Mouse (Mus musculus) lung, postnatal 10 days (tissue): ENCODE measurements around the gene Rcsd1.
"Not testable (repeated sequence)": the region's sequence is repeated elsewhere in the genome, so short reads cannot be mapped to it uniquely, and the experiment has no call there.

Source experiments
- DNase-seq: peaks from one replicate; pipeline ENCODE4 v3.0.0; 2021

The Rcsd1 gene

DNA sequence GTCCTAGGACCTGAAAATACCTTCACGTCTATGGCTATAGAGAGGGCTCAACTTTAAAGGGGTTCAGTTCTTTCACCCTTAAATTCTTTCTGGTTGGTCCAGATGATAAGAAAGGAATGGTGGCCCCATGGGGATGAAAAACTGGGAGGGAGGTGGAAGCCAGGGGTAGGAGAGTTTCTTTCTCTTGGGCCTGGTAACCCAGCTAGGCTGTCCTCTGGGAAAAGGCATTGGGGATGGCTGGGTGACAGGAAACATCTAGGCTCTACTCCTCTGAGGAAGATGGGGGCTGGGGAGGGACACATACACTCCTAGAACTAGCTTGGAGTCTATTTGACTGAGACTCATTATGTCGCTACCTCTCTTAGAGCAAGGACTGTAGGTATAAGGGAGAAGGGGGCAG, 21.7 kb downstream of the Rcsd1 start:
- DNase-seq: no peak

DNA sequence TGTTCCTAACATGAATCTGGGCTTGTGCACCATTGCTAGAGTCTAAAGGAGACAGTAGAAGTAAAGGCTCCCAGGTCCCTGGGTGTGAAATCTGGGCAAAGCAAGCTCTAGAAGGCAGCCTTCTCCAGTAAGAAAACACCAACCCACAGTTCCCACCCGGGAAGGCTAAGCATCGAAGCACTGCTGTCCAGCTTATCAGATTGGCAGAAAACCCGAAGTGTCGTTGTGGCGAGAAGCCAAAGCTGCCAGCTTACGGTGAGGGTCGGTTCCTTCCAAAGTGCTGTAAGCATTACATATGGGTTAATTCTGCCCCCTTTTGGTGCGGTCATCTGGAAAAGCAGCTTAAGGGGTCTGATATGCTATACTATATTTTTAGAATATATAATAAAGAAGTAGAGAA, 22.6 kb downstream of the Rcsd1 start:
- DNase-seq: peak; percentile 70

DNA sequence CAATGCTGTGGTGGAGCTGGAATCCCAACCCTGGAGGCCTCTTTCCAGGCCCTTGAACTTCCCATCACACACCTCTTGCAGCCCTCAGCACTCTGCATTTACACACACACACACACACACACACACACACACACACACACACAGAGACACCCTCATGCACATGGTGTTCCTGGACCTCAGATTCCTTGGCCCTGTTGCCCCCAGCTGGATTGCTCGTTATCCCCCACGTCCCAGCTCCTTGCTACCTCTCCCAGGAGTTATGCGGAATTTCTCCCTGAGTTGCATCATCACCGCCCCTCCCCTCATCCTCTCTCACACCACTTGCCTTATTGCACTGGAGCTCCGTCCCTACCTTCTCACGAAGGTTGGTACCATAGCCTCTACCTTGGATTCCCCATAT, 23.2 kb downstream of the Rcsd1 start:
- no peak for DNase-seq

DNA sequence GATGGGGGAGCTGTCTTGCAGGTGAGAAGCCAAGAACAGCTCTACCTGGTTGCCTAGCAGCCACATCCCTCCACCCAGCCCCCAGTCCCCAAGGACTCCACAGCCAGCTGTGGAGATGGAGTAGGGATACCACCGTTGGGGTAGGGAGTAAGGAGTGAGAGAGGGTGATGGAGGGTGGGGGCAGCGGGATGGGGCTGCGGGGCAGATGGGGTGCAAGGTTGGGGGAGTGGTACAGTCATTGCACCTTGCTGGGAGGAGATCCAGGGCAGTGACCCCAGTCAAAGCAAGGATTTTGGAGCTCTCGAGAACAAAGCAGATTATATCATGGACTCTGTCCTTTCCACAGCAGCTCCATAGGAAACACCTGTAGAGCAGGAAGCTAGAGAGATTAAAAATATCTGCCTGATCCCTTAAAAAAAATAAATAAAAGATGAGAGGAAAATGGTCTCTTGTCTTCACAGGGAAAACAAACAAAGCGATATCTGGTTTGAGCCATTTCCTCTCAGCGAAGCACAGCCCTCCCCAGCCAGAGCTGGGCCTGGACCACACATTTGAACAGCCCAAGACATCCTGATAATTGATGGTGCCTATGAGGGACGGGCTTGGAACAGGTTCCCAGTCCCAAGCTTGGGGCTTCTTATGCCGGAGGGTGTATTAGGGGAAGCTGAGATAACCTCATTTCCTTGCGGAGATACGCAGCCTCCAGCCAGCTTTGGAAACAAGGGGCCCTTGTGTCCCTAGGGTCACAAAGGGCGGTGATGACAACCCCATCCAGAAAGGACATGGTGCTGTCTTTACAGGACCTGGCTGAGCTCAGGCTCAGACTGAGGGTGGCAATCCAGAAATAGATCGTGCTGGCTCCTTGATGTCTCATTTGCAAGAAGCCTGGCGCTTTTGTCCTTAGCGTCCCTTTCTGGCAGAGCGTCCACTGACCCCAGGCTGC, 25.0 kb downstream of the Rcsd1 start:
- peak; percentile 65 for DNase-seq

DNA sequence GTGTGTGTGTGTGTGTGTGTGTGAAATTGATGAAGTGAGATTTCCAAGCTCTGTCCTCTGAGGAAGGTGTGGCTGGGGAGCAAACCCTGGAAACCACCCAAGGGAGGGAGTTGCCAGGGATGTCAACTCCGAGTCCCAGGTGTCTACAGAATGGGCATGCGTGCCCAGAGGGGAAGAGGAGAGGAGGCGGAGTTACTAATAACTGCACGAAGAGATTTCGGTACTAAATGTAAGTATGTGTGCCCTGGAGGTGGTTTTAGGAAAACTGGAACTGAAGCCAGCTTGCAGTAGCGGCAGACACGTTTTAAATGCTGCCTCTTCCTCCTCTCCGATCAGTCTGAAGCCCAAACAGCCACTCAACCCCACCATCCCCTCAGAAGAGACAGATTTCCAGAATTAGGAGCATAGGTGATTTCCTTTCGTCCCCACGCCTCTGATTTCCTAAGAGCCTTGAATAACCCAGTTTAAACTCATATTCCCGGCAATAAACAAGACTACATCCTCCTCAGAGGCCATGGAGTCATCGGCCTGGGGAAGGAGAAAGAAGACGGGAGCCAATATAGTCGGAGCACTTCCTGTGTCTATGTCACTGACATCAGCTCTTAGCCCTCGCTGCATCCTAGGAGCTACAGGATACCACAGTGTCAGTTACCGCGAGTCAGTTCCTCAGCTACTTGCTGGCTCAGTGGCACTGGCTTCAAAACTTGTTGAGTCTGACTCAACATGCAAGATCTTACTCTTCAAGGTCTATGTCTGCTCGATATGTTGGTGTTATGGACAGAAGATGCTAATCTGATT, 27.3 kb downstream of the Rcsd1 start:
- peak; percentile 46 for DNase-seq

DNA sequence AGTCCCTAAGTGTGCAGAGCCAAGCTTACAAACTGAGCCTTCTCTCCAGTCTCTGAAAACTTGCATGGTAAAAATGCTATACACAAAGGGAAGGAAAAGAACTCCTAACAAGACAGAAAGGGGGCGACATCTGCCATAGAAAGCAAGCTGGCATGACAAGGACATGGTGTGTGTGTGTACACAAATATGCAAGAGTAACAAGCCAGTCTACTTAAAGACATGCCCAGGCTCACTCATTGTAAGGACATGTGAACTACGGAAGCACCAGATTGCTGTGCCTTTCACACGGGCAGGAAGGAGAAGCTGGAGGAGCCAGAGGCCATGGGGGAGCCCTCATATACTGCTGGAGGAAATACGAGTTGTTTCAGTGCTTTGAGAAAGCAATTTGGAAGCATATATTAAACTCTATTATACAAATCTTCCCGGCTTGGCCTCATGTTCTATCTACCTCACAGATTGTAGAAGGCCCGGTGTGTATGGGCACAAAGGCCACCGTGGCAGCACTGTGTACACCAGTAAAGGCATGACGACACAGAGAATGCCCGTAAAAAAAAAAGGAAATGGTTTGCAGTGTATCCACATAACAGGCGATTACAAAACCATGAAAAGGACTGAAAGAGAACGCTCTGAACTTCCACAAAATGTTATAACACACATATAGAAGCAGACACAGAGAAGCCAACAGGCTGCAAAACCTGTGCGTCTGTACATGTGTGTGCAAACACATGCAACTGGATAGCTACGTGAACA, 28.3 kb downstream of the Rcsd1 start:
- peak; percentile 47 for DNase-seq

DNA sequence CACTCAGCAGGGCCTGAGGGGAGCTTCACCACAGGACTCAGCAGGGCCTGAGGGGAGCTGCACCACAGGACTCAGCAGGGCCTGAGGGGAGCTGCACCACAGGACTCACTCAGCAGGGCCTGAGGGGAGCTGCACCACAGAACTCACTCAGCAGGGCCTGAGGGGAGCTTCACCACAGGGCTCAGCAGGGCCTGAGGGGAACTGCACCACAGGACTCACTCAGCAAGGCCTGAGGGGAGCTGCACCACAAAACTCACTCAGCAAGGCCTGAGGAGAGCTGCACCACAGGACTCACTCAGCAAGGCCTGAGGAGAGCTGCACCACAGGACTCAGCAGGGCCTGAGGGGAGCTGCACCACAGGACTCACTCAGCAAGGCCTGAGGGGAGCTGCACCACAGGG, 29.5 kb downstream of the Rcsd1 start:
- not testable (repeated sequence) for DNase-seq

DNA sequence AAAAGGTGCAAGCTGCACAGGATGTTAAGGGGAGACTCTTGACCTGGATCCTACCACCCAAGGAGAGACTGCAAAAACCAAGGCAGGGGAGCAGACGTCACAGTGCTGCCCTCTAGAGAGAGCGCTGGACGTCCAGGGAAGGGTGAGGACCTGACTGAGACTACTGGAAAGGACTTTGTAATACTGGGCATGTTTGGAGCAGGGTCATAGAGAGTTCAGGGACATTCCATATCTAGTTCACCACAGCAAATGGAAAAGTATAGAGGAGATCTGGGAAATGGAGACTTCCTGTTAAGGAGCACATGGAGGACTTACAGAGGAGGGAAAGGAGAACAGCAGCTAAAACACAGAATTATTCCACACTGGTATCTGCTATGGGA, 29.9 kb downstream of the Rcsd1 start:
- peak; percentile 54 for DNase-seq

DNA sequence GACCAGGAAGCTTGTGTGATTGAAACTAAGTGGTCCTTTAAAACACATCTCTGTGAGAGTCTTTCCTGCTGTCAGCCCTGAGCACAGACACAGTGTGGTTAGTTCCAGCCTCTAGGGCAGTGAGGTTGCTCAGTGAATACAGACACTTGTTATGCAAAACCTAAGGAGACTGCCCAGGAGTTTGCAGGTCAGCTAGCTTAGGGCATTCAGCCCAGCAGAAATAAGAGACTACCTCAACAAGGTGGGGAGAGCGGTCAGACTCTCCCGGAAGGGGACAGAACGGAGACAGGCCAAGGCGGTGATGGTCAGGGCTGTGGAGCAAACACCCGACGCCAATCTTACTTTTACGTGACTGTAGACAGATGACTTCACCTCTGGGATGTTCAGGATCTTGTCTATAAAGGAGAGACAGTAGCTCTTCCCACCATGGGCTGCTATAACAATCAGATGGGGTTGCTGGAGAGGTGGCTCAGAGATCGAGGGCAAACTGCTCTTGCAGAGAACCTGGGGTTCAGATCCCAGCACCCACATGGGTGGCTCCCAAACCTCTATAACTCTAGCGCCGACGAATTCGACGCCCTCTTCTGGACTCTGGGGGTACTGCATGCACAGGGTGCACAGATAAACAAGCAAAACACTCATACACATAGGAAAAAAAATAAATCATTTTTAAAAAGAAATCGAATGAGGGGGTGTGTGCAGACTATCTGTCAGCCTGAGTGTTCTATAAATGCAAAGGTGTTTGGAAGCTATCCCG, 30.5 kb downstream of the Rcsd1 start:
- DNase-seq: no peak

DNA sequence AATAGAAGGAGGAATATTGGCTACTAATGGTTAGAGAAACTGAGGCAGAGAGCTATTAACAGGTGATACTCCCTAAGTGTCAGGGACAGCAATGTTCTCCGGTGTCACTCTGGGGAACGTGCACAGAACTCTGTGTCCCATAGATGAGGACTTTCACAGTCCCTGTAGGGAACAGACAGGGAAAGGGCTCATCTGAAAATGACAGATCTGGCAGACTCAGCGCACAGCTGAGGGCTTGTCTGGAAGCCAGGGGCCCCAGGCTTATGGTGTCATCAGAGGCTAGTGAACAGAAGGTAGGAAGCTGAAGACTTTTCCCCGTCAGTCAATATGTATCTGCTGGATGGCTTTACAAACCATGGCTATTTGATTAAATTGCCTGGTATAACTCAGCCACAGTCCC, 32.0 kb downstream of the Rcsd1 start:
- DNase-seq: no peak

DNA sequence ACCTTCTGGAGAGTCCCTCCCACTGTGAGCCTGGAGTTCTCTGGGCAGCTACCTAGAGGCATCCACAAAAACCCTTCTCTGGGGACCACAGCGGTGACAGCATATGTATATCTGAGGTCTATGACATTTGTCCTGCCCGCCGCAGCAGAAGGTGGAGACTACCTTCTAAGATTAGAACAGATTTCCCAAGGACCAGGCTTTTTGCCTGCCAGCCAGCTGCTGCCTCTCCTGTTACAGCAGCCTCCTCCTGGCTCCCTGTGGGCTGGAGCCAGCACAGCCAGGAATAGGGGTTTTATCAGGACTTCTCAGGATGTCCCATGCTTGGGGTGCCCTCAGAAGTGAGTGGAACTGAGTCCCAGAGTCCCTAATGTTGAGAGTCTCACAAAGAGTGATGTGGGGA, 32.6 kb downstream of the Rcsd1 start:
- DNase-seq: no peak

DNA sequence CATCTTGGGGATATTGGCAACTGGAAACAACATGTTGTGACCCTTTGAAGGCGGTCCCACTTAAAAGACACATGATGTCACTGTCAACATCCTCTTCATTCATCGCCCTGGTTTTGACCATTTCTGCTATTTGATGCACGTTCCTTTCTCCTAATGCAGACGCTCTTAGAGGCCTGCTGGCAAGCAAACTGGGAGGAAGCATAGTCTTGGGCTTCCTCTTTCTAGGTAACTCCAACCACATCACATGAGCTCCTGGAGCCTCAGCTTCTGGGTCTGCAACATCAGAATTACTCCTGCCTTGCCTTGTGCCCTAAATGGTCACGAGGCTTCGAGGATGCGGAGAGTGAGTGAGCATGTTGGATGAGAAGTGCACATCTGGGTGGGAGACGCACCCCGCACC, 34.4 kb downstream of the Rcsd1 start:
- no peak for DNase-seq

DNA sequence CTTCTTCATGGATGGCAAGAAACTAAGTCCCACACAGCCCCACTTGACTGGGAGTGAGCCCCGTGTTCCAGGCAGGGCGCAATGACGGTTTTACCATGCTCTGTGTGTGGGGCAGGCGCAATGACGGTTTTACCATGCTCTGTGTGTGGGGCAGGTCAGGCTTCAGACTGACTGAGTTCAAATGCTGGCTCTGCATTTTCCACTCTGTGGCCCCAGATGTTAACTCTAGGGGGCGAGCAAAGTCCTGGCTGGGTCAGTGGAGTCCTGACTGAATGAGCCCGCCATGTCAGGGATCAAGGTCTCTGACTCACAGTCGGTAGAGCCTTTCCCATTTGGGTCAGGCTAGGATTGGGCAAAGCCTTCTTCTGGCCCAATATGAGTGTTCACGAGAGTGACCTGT, 37.2 kb downstream of the Rcsd1 start:
- no peak for DNase-seq

DNA sequence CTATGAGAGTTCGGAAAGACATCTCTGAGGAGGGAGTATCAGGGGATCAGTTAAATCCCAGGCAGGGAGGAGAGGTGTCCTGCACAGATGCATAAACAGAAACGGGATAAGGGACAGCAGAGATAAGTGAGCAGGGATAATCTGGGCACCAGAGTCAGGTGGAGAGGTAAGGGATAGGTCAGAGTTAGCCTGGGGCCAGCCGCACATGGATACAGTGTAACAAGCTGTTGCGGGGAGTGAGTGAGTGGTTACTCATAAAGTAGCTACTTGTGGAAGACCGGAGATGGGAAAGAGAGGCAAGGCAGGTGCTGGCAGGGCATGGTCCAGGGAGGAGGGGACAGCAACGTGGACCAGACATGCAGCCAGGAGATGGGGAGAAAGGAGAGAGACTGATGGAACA, 39.5 kb downstream of the Rcsd1 start:
- no peak for DNase-seq

DNA sequence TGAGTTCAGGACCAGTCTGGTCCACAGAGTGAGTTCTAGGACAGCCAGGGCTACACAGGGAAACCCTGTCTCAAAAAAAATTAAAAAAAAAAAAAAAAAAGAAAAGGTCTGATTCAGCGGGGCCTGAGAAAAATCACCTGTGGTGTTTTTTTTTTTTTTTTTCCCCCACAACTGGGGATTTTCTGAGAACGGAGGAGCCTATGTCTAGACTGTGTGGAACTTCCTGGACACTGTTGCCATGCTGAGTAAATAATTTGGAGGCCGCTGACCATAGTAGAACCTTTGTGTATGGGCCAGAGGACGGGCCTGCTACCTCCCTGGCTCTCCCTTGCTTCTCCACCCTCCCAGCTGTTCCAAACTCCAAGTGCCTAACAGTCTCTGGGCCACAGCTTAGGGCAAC, 40.7 kb downstream of the Rcsd1 start:
- no peak for DNase-seq

DNA sequence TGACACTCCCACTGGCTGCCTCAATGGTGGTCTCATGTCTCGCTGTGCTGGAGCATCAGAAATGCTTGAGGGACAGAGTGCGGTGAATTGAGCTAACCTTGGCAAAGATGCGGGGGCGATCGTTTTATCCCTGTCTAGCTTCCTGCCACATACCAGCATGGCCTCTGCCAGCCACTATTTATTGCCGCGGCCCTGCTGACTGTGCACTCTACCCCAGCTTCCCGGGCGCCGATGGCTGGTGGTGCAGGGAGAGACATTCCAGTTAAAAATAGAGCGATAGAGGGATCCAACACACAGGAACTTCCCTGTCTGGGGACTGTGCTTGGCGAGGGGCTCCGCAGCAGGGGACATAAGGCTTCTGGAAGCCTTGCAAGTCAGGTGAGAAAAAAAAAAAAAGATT, 42.2 kb downstream of the Rcsd1 start:
- DNase-seq: no peak

DNA sequence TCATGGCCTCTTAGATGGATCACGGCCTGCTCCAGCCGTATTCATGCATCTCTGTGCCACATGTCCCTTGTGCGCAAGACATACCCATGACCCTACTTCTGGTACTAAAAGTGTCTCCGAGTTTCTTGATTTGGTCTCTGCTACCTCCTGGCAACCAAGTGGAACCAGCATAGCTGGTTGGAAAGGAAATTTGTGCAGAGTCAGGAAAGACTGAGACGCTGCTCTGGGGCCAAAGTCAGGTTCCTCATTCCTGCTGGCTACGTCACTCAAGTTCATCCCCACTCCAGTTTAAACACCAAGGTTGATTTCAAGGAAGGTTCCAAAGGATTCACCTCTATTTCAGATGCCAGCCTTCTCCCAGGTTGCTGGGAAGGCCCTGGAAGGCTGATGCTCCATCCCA, 42.6 kb downstream of the Rcsd1 start:
- DNase-seq: no peak

DNA sequence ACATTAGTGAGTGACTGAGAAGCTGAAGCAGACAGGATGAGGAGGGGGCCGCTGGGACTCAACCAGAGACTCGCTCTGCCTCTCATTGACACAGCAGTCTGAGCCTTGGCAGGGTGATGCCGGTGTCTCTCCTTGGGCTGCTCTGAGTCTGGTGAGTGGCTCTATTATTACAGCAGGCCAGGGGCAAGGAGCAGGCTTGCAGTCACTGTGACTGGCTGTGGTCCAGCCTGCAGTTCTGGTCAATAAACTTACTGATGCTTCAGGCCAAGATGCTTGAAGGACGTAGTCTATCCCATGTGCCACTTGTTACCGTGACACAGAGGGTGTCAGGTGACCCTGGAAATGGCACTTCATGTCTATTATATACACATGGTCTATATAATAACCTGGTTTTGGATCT, 43.8 kb downstream of the Rcsd1 start:
- DNase-seq: no peak

DNA sequence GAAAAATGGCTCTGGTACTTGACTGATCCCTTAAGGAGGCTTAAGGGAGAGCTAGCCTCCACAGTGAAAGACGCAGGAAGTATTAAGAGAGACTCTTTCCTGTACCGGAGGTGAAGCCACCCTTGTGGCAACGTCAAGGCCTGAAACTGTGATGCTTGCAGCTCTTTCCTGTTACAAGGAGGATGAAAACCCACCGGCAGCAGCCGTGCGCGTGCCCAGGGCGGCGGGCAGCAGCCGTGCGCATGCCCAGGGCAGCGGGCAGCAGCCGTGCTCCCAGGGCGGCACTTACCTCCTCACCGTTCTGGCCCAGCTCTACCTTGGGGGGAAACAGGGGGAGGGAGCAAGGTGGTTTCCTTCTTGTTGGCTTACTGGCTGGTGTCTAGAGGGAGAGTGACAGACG, 46.3 kb downstream of the Rcsd1 start:
- DNase-seq: no peak

DNA sequence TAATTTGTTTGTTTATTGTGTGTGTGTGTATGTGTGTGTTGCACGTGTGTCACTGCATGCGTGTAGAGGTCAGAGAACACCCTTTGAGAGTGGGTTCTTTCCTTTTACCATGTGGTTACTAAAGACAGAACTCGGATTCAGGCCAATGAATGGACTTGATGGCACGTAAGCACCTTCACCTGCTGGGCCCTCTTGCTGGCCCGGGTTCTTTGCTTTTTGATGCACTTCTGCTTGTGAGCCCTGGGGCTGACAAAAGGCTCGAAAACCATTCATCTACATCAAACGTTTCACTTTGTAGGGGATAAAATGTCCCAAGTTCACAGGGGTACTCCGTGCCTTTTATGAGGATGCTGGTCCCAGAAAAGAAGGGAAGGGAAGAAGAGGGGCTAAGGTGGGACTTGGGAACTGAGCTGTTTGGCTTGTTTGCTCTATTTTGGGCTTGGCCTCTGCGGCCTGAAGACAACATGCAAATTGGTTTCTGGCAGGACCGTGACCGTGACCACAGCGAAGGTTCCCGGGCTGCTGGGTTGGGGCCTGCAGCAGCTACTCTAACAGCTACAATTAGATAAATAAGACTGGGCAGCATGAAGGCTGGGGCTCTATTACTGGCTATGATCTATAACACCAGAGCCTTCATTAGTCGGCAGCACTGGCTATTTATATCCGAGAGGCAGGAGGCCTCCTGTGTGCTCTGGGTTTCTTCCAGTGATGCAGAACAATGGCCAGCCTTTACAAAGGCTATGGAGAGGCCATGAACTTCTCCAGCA, 46.9 kb downstream of the Rcsd1 start:
- DNase-seq: no peak

DNA sequence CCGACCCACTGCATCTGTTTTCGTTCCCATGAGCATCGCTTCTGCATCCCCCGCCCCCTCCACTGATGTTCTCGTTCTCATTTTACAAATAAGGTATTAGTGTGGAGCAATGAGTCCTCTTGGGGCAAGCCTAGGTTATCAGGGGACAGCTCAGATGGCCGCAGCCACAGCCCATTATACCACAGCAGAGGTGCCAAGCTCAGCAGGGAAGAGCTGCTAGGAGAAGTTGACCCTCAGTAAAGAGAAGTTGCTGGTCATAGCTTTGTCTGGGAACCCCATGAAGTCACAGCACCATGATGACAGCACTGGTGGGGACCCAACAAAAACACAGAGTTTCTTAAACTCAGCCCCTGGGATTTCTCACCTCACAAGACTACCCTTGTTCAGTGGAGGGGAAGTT, 47.8 kb downstream of the Rcsd1 start:
- DNase-seq: no peak

DNA sequence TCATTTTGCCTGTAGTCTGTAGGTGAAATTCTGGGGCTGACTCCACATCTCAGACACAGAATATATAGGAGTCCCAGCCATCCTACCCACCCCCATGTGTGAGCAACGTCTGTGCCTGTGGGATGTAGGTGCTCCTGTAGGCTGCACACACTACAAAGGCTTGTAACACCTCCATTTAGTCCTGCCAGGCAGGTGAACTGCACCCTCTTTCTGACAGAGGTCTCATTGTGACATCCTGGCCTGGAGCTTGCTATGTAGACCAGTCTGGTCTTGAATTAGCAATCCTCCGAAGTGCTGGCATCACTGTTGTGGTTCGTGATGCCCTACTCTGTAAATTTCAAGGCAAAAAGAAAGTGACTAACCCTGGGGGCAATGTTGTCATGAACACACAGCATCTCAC, 48.4 kb downstream of the Rcsd1 start:
- no peak for DNase-seq
